22 mouse cellular contexts compared by ENCODE assay signal in genomic region chr7:144479569-144479968, GRCm38 (mm10). TPM values are rescaled to one million over a fixed set of nuclear protein-coding genes. Genes with fewer than 3 reads are reported as not detected.
DNase-seq lines count a peak whose midpoint lies in the region; ATAC-seq and TF ChIP-seq lines count a peak whose summit lies in the region.
"Had no signal": no experiment of that assay in that cellular context is flagged by ENCODE, and none has a peak within 500 bp of the region (broad histone marks: within the 10 kb centered on the region; RNA-seq: fewer than 3 reads in every experiment).

No protein-coding gene starts in this region.

- WGBS in hindbrain, embryonic 10.5 days, result 97% methylated on average over 1 of the region's 1 CpGs
- WGBS in forebrain, postnatal 0 days, result 97% methylated on average over 1 of the region's 1 CpGs
- 100% methylated on average over 1 of the region's 1 CpGs for WGBS in midbrain, embryonic 13.5 days

- H3K27me3 ChIP-seq in hindbrain, embryonic 10.5 days (ENCODE audit: insufficient read depth, poor library complexity, severe bottlenecking), result no peaks in the 10 kb centered on the region
- H3K27me3 ChIP-seq in forebrain, postnatal 0 days (ENCODE audit: insufficient read depth, low read length), result no peaks in the 10 kb centered on the region
- no peaks in the 10 kb centered on the region for H3K27me3 ChIP-seq in midbrain, embryonic 13.5 days

- no peak overlapping the region for H3K4me2 ChIP-seq in forebrain, postnatal 0 days (ENCODE audit: low read depth)
- H3K4me2 ChIP-seq in midbrain, embryonic 13.5 days (replicated peaks), result no peak overlapping the region

- no peaks in the 10 kb centered on the region for H3K4me1 ChIP-seq in hindbrain, embryonic 10.5 days (replicated peaks)
- H3K4me1 ChIP-seq in forebrain, postnatal 0 days (ENCODE audit: insufficient read depth), result no peaks in the 10 kb centered on the region
- no peaks in the 10 kb centered on the region for H3K4me1 ChIP-seq in midbrain, embryonic 13.5 days (replicated peaks)

- peak; percentile 97 for ATAC-seq in frontal cortex, adult (ENCODE audit: low TSS enrichment)
- no peak for ATAC-seq in forebrain, postnatal 0 days
- no peak for ATAC-seq in midbrain, embryonic 13.5 days
- ATAC-seq: forebrain, embryonic 16.5 days; hindbrain, postnatal 0 days; liver, postnatal 0 days had no signal

- H3K36me3 ChIP-seq in hindbrain, embryonic 10.5 days, result peaks cover 86% of the 10 kb centered on the region
- peaks cover 68% of the 10 kb centered on the region for H3K36me3 ChIP-seq in forebrain, postnatal 0 days (ENCODE audit: insufficient read depth)
- H3K36me3 ChIP-seq in midbrain, embryonic 13.5 days, result peaks cover 85% of the 10 kb centered on the region

- no peak overlapping the region for H3K9ac ChIP-seq in forebrain, postnatal 0 days
- H3K9ac ChIP-seq in midbrain, embryonic 13.5 days (replicated peaks), result no peak overlapping the region
- H3K9ac ChIP-seq: liver, postnatal 0 days had no signal

- intact Hi-C loops in left cerebral cortex, postnatal 36 days (cut with DNase I), result no loop called here

- no peaks in the 10 kb centered on the region for H3K9me3 ChIP-seq in hindbrain, embryonic 10.5 days
- H3K9me3 ChIP-seq in forebrain, postnatal 0 days (ENCODE audit: low read length), result no peaks in the 10 kb centered on the region
- no peaks in the 10 kb centered on the region for H3K9me3 ChIP-seq in midbrain, embryonic 13.5 days
- H3K9me3 ChIP-seq: G1E had no signal

- no peak overlapping the region for H3K27ac ChIP-seq in hindbrain, embryonic 10.5 days
- H3K27ac ChIP-seq in forebrain, postnatal 0 days (ENCODE audit: low read depth, low read length), result no peak overlapping the region
- H3K27ac ChIP-seq in midbrain, embryonic 13.5 days, result no peak overlapping the region
- H3K27ac ChIP-seq: hindbrain, postnatal 0 days; kidney, postnatal 0 days had no signal

- no peak for TF ChIP-seq CTCF in forebrain, postnatal 0 days (IDR thresholded peaks at IDR 0.05; ENCODE audit: low read depth)

- peak; percentile 53 to 71 for DNase-seq in layer of hippocampus, adult 18-20 months (ENCODE audit: low spot score in 2 of 2)
- DNase-seq in layer of hippocampus, postnatal 25 days (ENCODE audit: extremely low spot score in 1 of 2, low spot score in 1 of 2), result no peak
- DNase-seq in layer of hippocampus, postnatal 36 days, result peak; percentile 45 to 50
- DNase-seq in left cerebral cortex, postnatal 36 days (ENCODE audit: low spot score in 2 of 2), result peak; percentile 69 to 76
- DNase-seq in hindbrain, embryonic 10.5 days (ENCODE audit: low spot score), result no peak
- no peak for DNase-seq in forebrain, postnatal 0 days
- DNase-seq: adrenal gland, postnatal 14 days; cerebellum, adult 11 months; cerebellum, postnatal 25 days; embryo, embryonic 11 days; gastrocnemius, postnatal 14 days; heart, adult 18-20 months; heart, postnatal 4 days; kidney, adult 18-20 months; liver, postnatal 0 days; thymus, postnatal 14 days had no signal

- H3K4me3 ChIP-seq in hindbrain, embryonic 10.5 days, result no peak overlapping the region
- H3K4me3 ChIP-seq in forebrain, postnatal 0 days (ENCODE audit: low read depth, low read length), result no peak overlapping the region
- H3K4me3 ChIP-seq in midbrain, embryonic 13.5 days (replicated peaks), result no peak overlapping the region

RNA-seq across cellular contexts. Expression of gene Cttn, which starts 8.8 kb away (rescaled TPM):
- 100 to 1,000 TPM; 179 to 196 TPM for total RNA-seq in layer of hippocampus, adult 18-20 months (2021)
- total RNA-seq in layer of hippocampus, postnatal 25 days (2021), result 100 to 1,000 TPM; 173 to 198 TPM
- 100 to 1,000 TPM; 185 to 189 TPM for total RNA-seq in layer of hippocampus, postnatal 36 days (2021)
- total RNA-seq in left cerebral cortex, postnatal 36 days (2021), result 100 to 1,000 TPM; 111 to 112 TPM
- polyA plus RNA-seq in hindbrain, embryonic 10.5 days (2016; fragmentation: Nextera tagmentation; extraction: Ambion mirVana), result 205 and 210 TPM in 2 replicates
- 109 and 132 TPM in 2 replicates for total RNA-seq in forebrain, postnatal 0 days (2014; rRNA removed)
- polyA plus RNA-seq in forebrain, postnatal 0 days (2015; fragmentation: Nextera tagmentation; extraction: Ambion mirVana), result 143 and 164 TPM in 2 replicates
- 194 and 201 TPM in 2 replicates for polyA plus RNA-seq in midbrain, embryonic 13.5 days (2015; fragmentation: Nextera tagmentation; extraction: Ambion mirVana)

Comparison
In these comparisons a context has a peak if more than half of its experiments do, and no peak if none do; other contexts are left out.
1. DNase-seq: peak in layer of hippocampus, adult 18-20 months (2 of 2), layer of hippocampus, postnatal 36 days (2 of 2) and left cerebral cortex, postnatal 36 days (2 of 2); none in layer of hippocampus, postnatal 25 days (0 of 2), hindbrain, embryonic 10.5 days (single experiment) and forebrain, postnatal 0 days (single experiment).